ENCODE assay signal across 18 mouse cellular contexts in genomic region chr16:36598265-36598664, GRCm38 (mm10). TPM values are rescaled to one million over a fixed set of nuclear protein-coding genes. Genes with fewer than 3 reads are reported as not detected.
A peak's percentile ranks its signal among the peaks of the same experiment; 100 is the strongest.
DNase-seq lines count a peak whose midpoint lies in the region; ATAC-seq and TF ChIP-seq lines count a peak whose summit lies in the region.
"Had no signal": no experiment of that assay in that cellular context is flagged by ENCODE, and none has a peak within 500 bp of the region (broad histone marks: within the 10 kb centered on the region; RNA-seq: fewer than 3 reads in every experiment).

No protein-coding gene starts in this region.

- no peak for TF ChIP-seq POLR2A in bone marrow, adult 2 months (IDR thresholded peaks at IDR 0.05; ENCODE audit: borderline replicate concordance, control insufficient read depth, low read depth, low read length)
- no peak for TF ChIP-seq POLR2A in thymus, adult 2 months (IDR thresholded peaks at IDR 0.05; ENCODE audit: control insufficient read depth, extremely low read depth, insufficient read depth, low read length, poor library complexity)

- no peaks in the 10 kb centered on the region; the same call in 1 of the 2 replicates for H3K4me1 ChIP-seq in bone marrow, adult 2 months (ENCODE audit: control insufficient read depth, insufficient read depth, low read length)
- no peaks in the 10 kb centered on the region for H3K4me1 ChIP-seq in intestine, postnatal 0 days (replicated peaks; ENCODE audit: control insufficient read depth, insufficient read depth, low read length)
- H3K4me1 ChIP-seq in limb, embryonic 10.5 days: no peaks in the 10 kb centered on the region
- H3K4me1 ChIP-seq in thymus, adult 2 months (replicated peaks; ENCODE audit: control insufficient read depth, insufficient read depth, low read length): no peaks in the 10 kb centered on the region
- H3K4me1 ChIP-seq: embryonic facial prominence, embryonic 10.5 days; forebrain, embryonic 15.5 days; midbrain, embryonic 13.5 days had no signal

- no peak overlapping the region for H3K27ac ChIP-seq in bone marrow, adult 2 months (ENCODE audit: control insufficient read depth, insufficient read depth, low read depth, low read length, poor library complexity)
- H3K27ac ChIP-seq in intestine, postnatal 0 days (ENCODE audit: low read depth, low read length): no peak overlapping the region
- no peak overlapping the region for H3K27ac ChIP-seq in limb, embryonic 10.5 days
- H3K27ac ChIP-seq in thymus, adult 2 months (ENCODE audit: control insufficient read depth, insufficient read depth, low read length): no peak overlapping the region
- H3K27ac ChIP-seq: embryonic facial prominence, embryonic 10.5 days; forebrain, embryonic 15.5 days; hindbrain, embryonic 14.5 days; midbrain, embryonic 13.5 days had no signal

- H3K27me3 ChIP-seq in intestine, postnatal 0 days (replicated peaks; ENCODE audit: control insufficient read depth, insufficient read depth, low read length): no peaks in the 10 kb centered on the region
- no peaks in the 10 kb centered on the region for H3K27me3 ChIP-seq in limb, embryonic 10.5 days (ENCODE audit: low read depth, poor library complexity, severe bottlenecking)
- no peaks in the 10 kb centered on the region for H3K27me3 ChIP-seq in thymus, adult 2 months (ENCODE audit: control insufficient read depth, insufficient read depth, low read length)
- H3K27me3 ChIP-seq: forebrain, embryonic 15.5 days; midbrain, embryonic 13.5 days had no signal

- H3K36me3 ChIP-seq in intestine, postnatal 0 days (ENCODE audit: control insufficient read depth, insufficient read depth): no peaks in the 10 kb centered on the region
- H3K36me3 ChIP-seq in limb, embryonic 10.5 days: no peaks in the 10 kb centered on the region
- H3K36me3 ChIP-seq in thymus, adult 2 months (ENCODE audit: control insufficient read depth, insufficient read depth, low read length): no peaks in the 10 kb centered on the region
- H3K36me3 ChIP-seq: embryonic facial prominence, embryonic 10.5 days; forebrain, embryonic 15.5 days; midbrain, embryonic 13.5 days had no signal

- peak; percentile 89 for ATAC-seq in CD4-positive, CD25-positive, alpha-beta regulatory T cell, adult 4 months
- ATAC-seq in intestine, postnatal 0 days: peak; percentile 77
- ATAC-seq: forebrain, embryonic 15.5 days; midbrain, embryonic 13.5 days had no signal

- no peaks in the 10 kb centered on the region for H3K9me3 ChIP-seq in intestine, postnatal 0 days (ENCODE audit: control insufficient read depth)
- H3K9me3 ChIP-seq in limb, embryonic 10.5 days (replicated peaks): no peaks in the 10 kb centered on the region
- H3K9me3 ChIP-seq: embryonic facial prominence, embryonic 10.5 days; forebrain, embryonic 15.5 days; midbrain, embryonic 13.5 days had no signal

- peak overlapping the region; percentile 10 for H3K4me2 ChIP-seq in intestine, postnatal 0 days (replicated peaks; ENCODE audit: low read depth)
- H3K4me2 ChIP-seq: forebrain, embryonic 15.5 days; hindbrain, embryonic 14.5 days; midbrain, embryonic 13.5 days had no signal

- H3K9ac ChIP-seq in intestine, postnatal 0 days (ENCODE audit: low read depth, low read length): no peak overlapping the region
- H3K9ac ChIP-seq: forebrain, embryonic 15.5 days; hindbrain, embryonic 14.5 days; midbrain, embryonic 13.5 days had no signal

- peak overlapping the region; percentile 2 for H3K4me3 ChIP-seq in bone marrow, adult 2 months (replicated peaks; ENCODE audit: control insufficient read depth, low read depth, low read length)
- no peak overlapping the region for H3K4me3 ChIP-seq in intestine, postnatal 0 days (ENCODE audit: low read depth, low read length)
- H3K4me3 ChIP-seq in limb, embryonic 10.5 days: no peak overlapping the region
- H3K4me3 ChIP-seq in thymus, adult 2 months (ENCODE audit: control insufficient read depth, insufficient read depth, low read length): no peak overlapping the region
- H3K4me3 ChIP-seq: embryonic facial prominence, embryonic 10.5 days; forebrain, embryonic 15.5 days; midbrain, embryonic 13.5 days had no signal

- TF ChIP-seq CTCF in bone marrow, adult 2 months (IDR thresholded peaks at IDR 0.05; ENCODE audit: control insufficient read depth, insufficient read depth, low read length): no peak
- no peak for TF ChIP-seq CTCF in intestine, postnatal 0 days (IDR thresholded peaks at IDR 0.05; ENCODE audit: low read depth)
- TF ChIP-seq CTCF in thymus, adult 2 months (IDR thresholded peaks at IDR 0.05; ENCODE audit: borderline replicate concordance, control insufficient read depth, extremely low read depth, insufficient read depth, low read length, poor library complexity): no peak

- 13% methylated on average over 4 of the region's 4 CpGs for WGBS in bone marrow, adult 2 months
- WGBS in intestine, postnatal 0 days: 34% methylated on average over 4 of the region's 4 CpGs
- 83% methylated on average over 4 of the region's 4 CpGs for WGBS in limb, embryonic 10.5 days
- WGBS in thymus, adult 2 months: 6% methylated on average over 4 of the region's 4 CpGs

- peak; percentile 59 for DNase-seq in naive thymus-derived CD4-positive, alpha-beta T cell, adult 2 months (ENCODE audit: low read depth)
- DNase-seq in limb, embryonic 10.5 days (ENCODE audit: low spot score): no peak
- no peak for DNase-seq in right cerebral cortex, postnatal 4 days
- DNase-seq in thymus, adult 2 months: no peak
- no peak for DNase-seq in cerebellum, adult 9-10 months
- DNase-seq: cerebellum, postnatal 25 days; kidney, adult 2 months; kidney, postnatal 14 days; lung, adult 18-20 months had no signal

RNA-seq across cellular contexts. Expression of gene Casr, which starts 36.3 kb away (rescaled TPM):
- polyA plus RNA-seq in CD4-positive, CD25-positive, alpha-beta regulatory T cell, adult 4 months (2017; shearing (Covaris generic)): not detected
- not detected in 2 replicates for polyA plus RNA-seq in bone marrow, adult 2 months (2011; ENCODE audit: insufficient read depth, insufficient read length, low replicate concordance, missing spikeins)
- polyA plus RNA-seq in intestine, postnatal 0 days (2015; fragmentation: Nextera tagmentation; extraction: Ambion mirVana): 0.04 TPM in 1 of 2 replicates, not detected in the other
- 0.13 and 0.14 TPM in 2 replicates for polyA plus RNA-seq in limb, embryonic 10.5 days (2016; fragmentation: Nextera tagmentation; extraction: Ambion mirVana)
- polyA plus RNA-seq in thymus, adult 2 months (2012; rRNA removed): 0.92 and 1.00 TPM in 2 replicates
- polyA plus RNA-seq: liver, adult 2 months; neural tube, embryonic 11.5 days had no signal
